Mouse (Mus musculus): Measurements from ENCODE around the gene Adam10. TPM values are rescaled to one million over a fixed set of nuclear protein-coding genes. Genes with fewer than 3 reads are reported as not detected.

The Adam10 gene
- polyA plus RNA-seq, 1 experiment, result 6.8 TPM

GRCm38 (mm10) chr9:70664847-70665246 is 13.9 kb upstream of the Adam10 start:
- Histone ChIP-seq H3K27me3 (ENCODE audit: control insufficient read depth, insufficient read depth, low read length) (no peaks in the 10 kb centered on the region), H3K27ac (ENCODE audit: control insufficient read depth, insufficient read depth, low read depth, low read length) (no peak overlapping the region), H3K36me3 (ENCODE audit: control insufficient read depth, insufficient read depth, low read length) (no peaks in the 10 kb centered on the region), H3K4me3 (ENCODE audit: control insufficient read depth, low read depth, low read length) (no peak overlapping the region), H3K4me1 (ENCODE audit: control insufficient read depth, insufficient read depth, low read length) (peaks cover 4% of the 10 kb centered on the region; the same call in 1 of the 2 replicates)
- TF ChIP-seq CTCF (IDR thresholded peaks at IDR 0.05; ENCODE audit: control insufficient read depth, insufficient read depth, insufficient replicate concordance, low read depth, low read length) (no peak), POLR2A (IDR thresholded peaks at IDR 0.05; ENCODE audit: control insufficient read depth, low read depth, low read length) (no peak)

DNA sequence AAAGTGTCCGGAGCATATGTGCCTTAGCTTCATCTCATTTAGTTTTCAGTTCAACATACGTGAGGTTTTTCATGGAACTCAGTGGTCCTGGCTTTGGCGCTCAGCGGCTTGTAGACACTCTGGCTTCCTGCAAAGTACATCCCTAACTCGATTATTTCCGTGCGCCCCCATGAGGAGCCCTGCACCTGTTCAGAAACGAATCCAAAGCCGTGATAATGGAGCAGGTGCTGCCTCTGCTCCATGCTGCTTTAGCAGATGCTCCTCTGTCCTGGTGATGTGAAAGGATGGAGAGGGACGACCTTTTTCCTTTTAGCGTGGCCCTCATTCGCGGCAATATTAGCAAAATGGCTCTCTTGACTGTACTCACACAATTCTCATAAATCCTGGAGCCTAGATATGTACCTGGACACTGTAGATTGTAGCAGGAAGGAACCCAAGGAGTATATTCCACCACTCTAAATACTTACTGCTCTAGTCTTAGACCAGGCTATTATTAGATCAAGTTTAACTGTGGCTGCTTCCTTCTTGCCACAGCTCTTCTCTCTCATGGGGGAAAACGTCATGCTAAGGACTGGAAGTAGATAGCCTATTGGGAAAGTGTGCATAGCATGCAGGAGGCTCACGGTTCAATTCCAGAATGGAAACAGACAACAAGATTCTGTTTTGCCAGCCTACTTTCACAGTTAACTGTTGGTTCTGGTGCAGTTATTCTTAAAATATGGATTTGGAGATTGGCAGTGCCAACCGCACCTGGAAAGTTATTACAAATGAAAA is 13.2 kb upstream of the Adam10 start:
- Histone ChIP-seq H3K27ac (ENCODE audit: control insufficient read depth, insufficient read depth, low read depth, low read length) (no peak overlapping the region), H3K4me1 (ENCODE audit: control insufficient read depth, insufficient read depth, low read length) (peaks cover 4% of the 10 kb centered on the region; the same call in 1 of the 2 replicates), H3K36me3 (ENCODE audit: control insufficient read depth, insufficient read depth, low read length) (no peaks in the 10 kb centered on the region), H3K27me3 (ENCODE audit: control insufficient read depth, insufficient read depth, low read length) (no peaks in the 10 kb centered on the region), H3K4me3 (ENCODE audit: control insufficient read depth, low read depth, low read length) (no peak overlapping the region)
- TF ChIP-seq POLR2A (IDR thresholded peaks at IDR 0.05; ENCODE audit: control insufficient read depth, low read depth, low read length) (no peak), CTCF (IDR thresholded peaks at IDR 0.05; ENCODE audit: control insufficient read depth, insufficient read depth, insufficient replicate concordance, low read depth, low read length) (no peak)

DNA sequence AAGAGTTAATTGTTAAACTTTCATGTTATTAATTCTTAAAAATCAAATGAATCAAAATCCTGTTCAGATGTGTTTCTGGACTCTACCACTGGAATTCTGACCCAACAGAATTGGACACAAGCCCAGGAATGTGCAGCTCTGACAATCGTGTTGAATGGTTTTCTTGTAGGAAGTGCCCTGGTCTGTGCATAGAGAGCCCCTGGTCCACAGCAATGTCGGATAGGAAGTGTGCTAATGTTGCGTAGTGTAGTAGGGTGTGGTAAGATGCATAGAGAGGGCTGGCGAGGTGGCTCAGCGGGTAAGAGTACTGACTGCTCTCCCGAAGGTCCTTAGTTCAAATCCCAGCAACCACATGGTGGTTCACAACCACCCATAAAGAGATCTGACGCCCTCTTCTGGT is 12.0 kb upstream of the Adam10 start:
- Histone ChIP-seq H3K27me3 (ENCODE audit: control insufficient read depth, insufficient read depth, low read length) (no peaks in the 10 kb centered on the region), H3K36me3 (ENCODE audit: control insufficient read depth, insufficient read depth, low read length) (no peaks in the 10 kb centered on the region), H3K4me3 (ENCODE audit: control insufficient read depth, low read depth, low read length) (no peak overlapping the region), H3K27ac (ENCODE audit: control insufficient read depth, insufficient read depth, low read depth, low read length) (no peak overlapping the region), H3K4me1 (ENCODE audit: control insufficient read depth, insufficient read depth, low read length) (peaks cover 4% of the 10 kb centered on the region; the same call in 1 of the 2 replicates)
- TF ChIP-seq CTCF (IDR thresholded peaks at IDR 0.05; ENCODE audit: control insufficient read depth, insufficient read depth, insufficient replicate concordance, low read depth, low read length), result no peak
- no peak for TF ChIP-seq POLR2A (IDR thresholded peaks at IDR 0.05; ENCODE audit: control insufficient read depth, low read depth, low read length)

GRCm38 (mm10) chr9:70668048-70668447 is 10.7 kb upstream of the Adam10 start:
- no peaks in the 10 kb centered on the region for H3K27me3 ChIP-seq (ENCODE audit: control insufficient read depth, insufficient read depth, low read length)

GRCm38 (mm10) chr9:70669197-70669596 is 9.6 kb upstream of the Adam10 start:
- no peak overlapping the region for H3K4me3 ChIP-seq (ENCODE audit: control insufficient read depth, low read depth, low read length)
- TF ChIP-seq POLR2A (IDR thresholded peaks at IDR 0.05; ENCODE audit: control insufficient read depth, low read depth, low read length) (no peak), CTCF (IDR thresholded peaks at IDR 0.05; ENCODE audit: control insufficient read depth, insufficient read depth, insufficient replicate concordance, low read depth, low read length) (no peak)
- H3K27me3 ChIP-seq (ENCODE audit: control insufficient read depth, insufficient read depth, low read length), result no peaks in the 10 kb centered on the region
- H3K4me1 ChIP-seq (ENCODE audit: control insufficient read depth, insufficient read depth, low read length), result peaks cover 4% of the 10 kb centered on the region; the same call in 1 of the 2 replicates
- H3K27ac ChIP-seq (ENCODE audit: control insufficient read depth, insufficient read depth, low read depth, low read length), result no peak overlapping the region
- no peaks in the 10 kb centered on the region for H3K36me3 ChIP-seq (ENCODE audit: control insufficient read depth, insufficient read depth, low read length)

More at GRCm38 (mm10) chr9:70668048-70668447, 10.7 kb upstream of the Adam10 start:
- TF ChIP-seq CTCF (IDR thresholded peaks at IDR 0.05; ENCODE audit: control insufficient read depth, insufficient read depth, insufficient replicate concordance, low read depth, low read length), result no peak
- no peak for TF ChIP-seq POLR2A (IDR thresholded peaks at IDR 0.05; ENCODE audit: control insufficient read depth, low read depth, low read length)
- Histone ChIP-seq H3K4me3 (ENCODE audit: control insufficient read depth, low read depth, low read length) (no peak overlapping the region), H3K36me3 (ENCODE audit: control insufficient read depth, insufficient read depth, low read length) (no peaks in the 10 kb centered on the region), H3K27ac (ENCODE audit: control insufficient read depth, insufficient read depth, low read depth, low read length) (no peak overlapping the region), H3K4me1 (ENCODE audit: control insufficient read depth, insufficient read depth, low read length) (peaks cover 4% of the 10 kb centered on the region; the same call in 1 of the 2 replicates)

DNA sequence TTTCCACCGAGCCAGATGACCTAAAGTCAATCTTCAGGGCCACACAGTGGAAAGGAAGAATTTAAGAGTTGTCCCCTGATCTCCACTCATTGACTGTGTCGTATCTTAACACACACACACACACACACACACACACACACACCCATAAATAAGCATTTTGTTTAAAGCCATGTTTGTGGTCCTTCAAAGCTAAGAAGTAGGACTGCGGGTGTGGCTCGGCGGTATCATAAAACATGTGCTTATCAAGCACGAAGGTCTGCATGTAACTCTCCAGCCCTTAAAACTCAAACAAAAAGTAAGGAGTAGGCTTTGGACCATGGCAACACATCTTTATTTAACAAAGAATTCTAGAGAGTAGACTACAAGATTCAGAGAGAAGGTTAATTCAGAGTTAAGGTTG is 8.4 kb upstream of the Adam10 start:
- no peaks in the 10 kb centered on the region for H3K27me3 ChIP-seq (ENCODE audit: control insufficient read depth, insufficient read depth, low read length)
- H3K36me3 ChIP-seq (ENCODE audit: control insufficient read depth, insufficient read depth, low read length), result no peaks in the 10 kb centered on the region
- H3K27ac ChIP-seq (ENCODE audit: control insufficient read depth, insufficient read depth, low read depth, low read length), result no peak overlapping the region
- no peak for TF ChIP-seq CTCF (IDR thresholded peaks at IDR 0.05; ENCODE audit: control insufficient read depth, insufficient read depth, insufficient replicate concordance, low read depth, low read length)
- TF ChIP-seq POLR2A (IDR thresholded peaks at IDR 0.05; ENCODE audit: control insufficient read depth, low read depth, low read length), result no peak
- H3K4me1 ChIP-seq (ENCODE audit: control insufficient read depth, insufficient read depth, low read length), result peaks cover 2% of the 10 kb centered on the region; the same call in 1 of the 2 replicates
- no peak overlapping the region for H3K4me3 ChIP-seq (ENCODE audit: control insufficient read depth, low read depth, low read length)

GRCm38 (mm10) chr9:70671278-70671677 is 7.5 kb upstream of the Adam10 start:
- no peaks in the 10 kb centered on the region for H3K36me3 ChIP-seq (ENCODE audit: control insufficient read depth, insufficient read depth, low read length)
- H3K4me3 ChIP-seq (ENCODE audit: control insufficient read depth, low read depth, low read length), result no peak overlapping the region
- TF ChIP-seq CTCF (IDR thresholded peaks at IDR 0.05; ENCODE audit: control insufficient read depth, insufficient read depth, insufficient replicate concordance, low read depth, low read length) (no peak), POLR2A (IDR thresholded peaks at IDR 0.05; ENCODE audit: control insufficient read depth, low read depth, low read length) (no peak)
- no peak overlapping the region for H3K27ac ChIP-seq (ENCODE audit: control insufficient read depth, insufficient read depth, low read depth, low read length)
- H3K27me3 ChIP-seq (ENCODE audit: control insufficient read depth, insufficient read depth, low read length), result no peaks in the 10 kb centered on the region
- no peaks in the 10 kb centered on the region for H3K4me1 ChIP-seq (ENCODE audit: control insufficient read depth, insufficient read depth, low read length)

Measured in testis, adult 2 months (tissue).